In genomic region chr11:114676896-114677530, GRCm38 (mm10) we compare ENCODE assay signal across 8 mouse cellular contexts. TPM values are rescaled to one million over a fixed set of nuclear protein-coding genes. Genes with fewer than 3 reads are reported as not detected.
DNase-seq lines count a peak whose midpoint lies in the region; ATAC-seq and TF ChIP-seq lines count a peak whose summit lies in the region.

No protein-coding gene starts in this region.

- 56% methylated on average over 8 of the region's 9 CpGs for WGBS in heart, embryonic 13.5 days
- WGBS in heart, adult 2 months: 48% methylated on average over 9 of the region's 9 CpGs
- WGBS in liver, embryonic 16.5 days (ENCODE audit: insufficient replicate concordance): 39% methylated on average over 9 of the region's 9 CpGs
- WGBS in thymus, adult 2 months: 56% methylated on average over 9 of the region's 9 CpGs

- peak overlapping the region; percentile 98 for H3K4me2 ChIP-seq in heart, embryonic 13.5 days
- peak overlapping the region; percentile 87 for H3K4me2 ChIP-seq in liver, embryonic 16.5 days (ENCODE audit: low read depth, low read length)

- DNase-seq in heart, adult 2 months: no peak
- DNase-seq in cerebellum, postnatal 10 days: peak; percentile 58 to 66
- DNase-seq in heart, postnatal 10 days: peak; percentile 27 to 47
- no peak for DNase-seq in left cerebral cortex, postnatal 36 days (ENCODE audit: low spot score in 2 of 2)
- DNase-seq in thymus, adult 2 months: no peak
- DNase-seq in frontal cortex, postnatal 25 days (ENCODE audit: low spot score in 2 of 2): no peak

- no peak for TF ChIP-seq POLR2A in heart, adult 2 months (IDR thresholded peaks at IDR 0.05; ENCODE audit: insufficient read depth, low read depth, low read length)
- no peak for TF ChIP-seq POLR2A in thymus, adult 2 months (IDR thresholded peaks at IDR 0.05; ENCODE audit: control insufficient read depth, extremely low read depth, insufficient read depth, low read length, poor library complexity)

- peaks cover 21% of the 10 kb centered on the region for H3K36me3 ChIP-seq in heart, embryonic 13.5 days
- no peaks in the 10 kb centered on the region for H3K36me3 ChIP-seq in heart, adult 2 months (ENCODE audit: control insufficient read depth, insufficient read depth, low read length)
- peaks cover 11% of the 10 kb centered on the region for H3K36me3 ChIP-seq in liver, embryonic 16.5 days (ENCODE audit: control insufficient read depth, insufficient read depth)
- peaks cover 14% of the 10 kb centered on the region for H3K36me3 ChIP-seq in thymus, adult 2 months (ENCODE audit: control insufficient read depth, insufficient read depth, low read length)

- H3K27ac ChIP-seq in heart, embryonic 13.5 days (replicated peaks): no peak overlapping the region
- H3K27ac ChIP-seq in heart, adult 2 months: no peak overlapping the region
- no peak overlapping the region for H3K27ac ChIP-seq in liver, embryonic 16.5 days (ENCODE audit: low read length)
- no peak overlapping the region for H3K27ac ChIP-seq in thymus, adult 2 months (ENCODE audit: control insufficient read depth, insufficient read depth, low read length)

- no peak for TF ChIP-seq EP300 in heart, adult 2 months (IDR thresholded peaks at IDR 0.05; ENCODE audit: insufficient read depth, low read depth, low read length)

- H3K9ac ChIP-seq in heart, embryonic 13.5 days: peak overlapping the region; percentile 86
- no peak overlapping the region for H3K9ac ChIP-seq in heart, adult 2 months (ENCODE audit: low read depth, low read length)
- no peak overlapping the region for H3K9ac ChIP-seq in liver, embryonic 16.5 days (ENCODE audit: low read depth, low read length)

- H3K79me2 ChIP-seq in heart, adult 2 months (replicated peaks; ENCODE audit: control insufficient read depth, insufficient read depth, low read length): no peaks in the 10 kb centered on the region

- H3K4me3 ChIP-seq in heart, embryonic 13.5 days: peak overlapping the region; percentile 69
- no peak overlapping the region for H3K4me3 ChIP-seq in heart, adult 2 months
- H3K4me3 ChIP-seq in liver, embryonic 16.5 days (ENCODE audit: low read depth, low read length): no peak overlapping the region; the same call in 1 of the 2 replicates
- H3K4me3 ChIP-seq in thymus, adult 2 months (ENCODE audit: control insufficient read depth, insufficient read depth, low read length): no peak overlapping the region

- TF ChIP-seq CTCF in heart, adult 2 months (IDR thresholded peaks at IDR 0.05): no peak
- no peak for TF ChIP-seq CTCF in thymus, adult 2 months (IDR thresholded peaks at IDR 0.05; ENCODE audit: borderline replicate concordance, control insufficient read depth, extremely low read depth, insufficient read depth, low read length, poor library complexity)

- H3K27me3 ChIP-seq in heart, embryonic 13.5 days (replicated peaks): peaks cover 16% of the 10 kb centered on the region
- no peaks in the 10 kb centered on the region for H3K27me3 ChIP-seq in heart, adult 2 months (ENCODE audit: control insufficient read depth, insufficient read depth, low read length)
- H3K27me3 ChIP-seq in liver, embryonic 16.5 days (ENCODE audit: control insufficient read depth, insufficient read depth, low read depth, low read length): peaks cover 16% of the 10 kb centered on the region
- peaks cover 6% of the 10 kb centered on the region; the same call in 1 of the 2 replicates for H3K27me3 ChIP-seq in thymus, adult 2 months (ENCODE audit: control insufficient read depth, insufficient read depth, low read length)

- intact Hi-C loops in heart, adult 2 months (cut with DNase I): loop anchor here (5.0 kb wide), 2 partner anchors 50 to 110 kb away; partner anchors contain the start of gene Dnaic2
- intact Hi-C loops in heart, postnatal 10 days (cut with DNase I): loop anchor here (2.0 to 10.0 kb wide), 3 partner anchors 22 to 238 kb away; no protein-coding TSS in a partner anchor
- intact Hi-C loops in left cerebral cortex, postnatal 36 days (cut with DNase I): loop anchor here (5.0 to 10.0 kb wide), 3 partner anchors 50 to 238 kb away; partner anchors contain the start of genes Btbd17, Dnaic2 and Gpr142

- peaks cover 45% of the 10 kb centered on the region for H3K4me1 ChIP-seq in heart, embryonic 13.5 days
- peaks cover 6% of the 10 kb centered on the region for H3K4me1 ChIP-seq in heart, adult 2 months (ENCODE audit: control insufficient read depth, insufficient read depth, low read length)
- H3K4me1 ChIP-seq in liver, embryonic 16.5 days (ENCODE audit: control insufficient read depth, low read depth, low read length): peaks cover 9% of the 10 kb centered on the region
- peaks cover 15% of the 10 kb centered on the region for H3K4me1 ChIP-seq in thymus, adult 2 months (replicated peaks; ENCODE audit: control insufficient read depth, insufficient read depth, low read length)

- H3K9me3 ChIP-seq in heart, embryonic 13.5 days: no peaks in the 10 kb centered on the region
- no peaks in the 10 kb centered on the region for H3K9me3 ChIP-seq in liver, embryonic 16.5 days (replicated peaks; ENCODE audit: control insufficient read depth, low read length)

- no peak for ATAC-seq in heart, embryonic 13.5 days (ENCODE audit: extremely low read depth, insufficient number of reproducible peaks, low FRiP score, low TSS enrichment)
- no peak for ATAC-seq in liver, embryonic 16.5 days (ENCODE audit: low read depth)

RNA-seq across cellular contexts. Expression of gene Ttyh2, which starts 1.8 kb away (rescaled TPM):
- 7.5 and 7.7 TPM in 2 replicates for polyA plus RNA-seq in heart, embryonic 13.5 days (2015; fragmentation: Nextera tagmentation; extraction: Ambion mirVana)
- total RNA-seq in heart, adult 2 months (2021): 1 to 10 TPM; 4.3 to 4.9 TPM
- 6.3 and 7.5 TPM in 2 replicates for polyA plus RNA-seq in heart, adult 2 months (2012; rRNA removed)
- total RNA-seq in heart, postnatal 10 days (2021): 10 to 100 TPM; 25.2 to 26.3 TPM
- 11.5 and 15.3 TPM in 2 replicates for polyA plus RNA-seq in liver, embryonic 16.5 days (2015; fragmentation: Nextera tagmentation; extraction: Ambion mirVana)
- total RNA-seq in left cerebral cortex, postnatal 36 days (2021): 10 to 100 TPM; 20.8 to 31.0 TPM
- polyA plus RNA-seq in thymus, adult 2 months (2012; rRNA removed): 17.1 and 17.3 TPM in 2 replicates

RNA-seq across cellular contexts. Expression of gene Rpl38, which starts 8.7 kb away (rescaled TPM):
- polyA plus RNA-seq in heart, embryonic 13.5 days (2015; fragmentation: Nextera tagmentation; extraction: Ambion mirVana): 754 and 817 TPM in 2 replicates
- 100 to 1,000 TPM; 587 to 660 TPM for total RNA-seq in heart, adult 2 months (2021)
- polyA plus RNA-seq in heart, adult 2 months (2012; rRNA removed): 335 and 344 TPM in 2 replicates
- 100 to 1,000 TPM; 771 to 825 TPM for total RNA-seq in heart, postnatal 10 days (2021)
- 598 and 706 TPM in 2 replicates for polyA plus RNA-seq in liver, embryonic 16.5 days (2015; fragmentation: Nextera tagmentation; extraction: Ambion mirVana)
- 100 to 1,000 TPM; 750 to 833 TPM for total RNA-seq in left cerebral cortex, postnatal 36 days (2021)
- 481 and 516 TPM in 2 replicates for polyA plus RNA-seq in thymus, adult 2 months (2012; rRNA removed)

RNA-seq across cellular contexts. Expression of gene Dnaic2, which starts 50.2 kb away (rescaled TPM):
- 0.13 and 0.36 TPM in 2 replicates for polyA plus RNA-seq in heart, embryonic 13.5 days (2015; fragmentation: Nextera tagmentation; extraction: Ambion mirVana)
- under 1 TPM; 0.16 to 0.18 TPM for total RNA-seq in heart, adult 2 months (2021)
- polyA plus RNA-seq in heart, adult 2 months (2012; rRNA removed): 0.44 and 1.5 TPM in 2 replicates
- total RNA-seq in heart, postnatal 10 days (2021): under 1 TPM; 0.55 to 0.57 TPM
- 0.63 and 1.4 TPM in 2 replicates for polyA plus RNA-seq in liver, embryonic 16.5 days (2015; fragmentation: Nextera tagmentation; extraction: Ambion mirVana)
- total RNA-seq in left cerebral cortex, postnatal 36 days (2021): 1 to 10 TPM in 1 of 2 experiments, under 1 TPM in 1; 0.91 to 2.1 TPM
- 1.9 TPM in 2 replicates for polyA plus RNA-seq in thymus, adult 2 months (2012; rRNA removed)

Comparison
In these comparisons a context has a peak if more than half of its experiments do, and no peak if none do; other contexts are left out.
1. DNase-seq: peak in cerebellum, postnatal 10 days (2 of 2) and heart, postnatal 10 days (2 of 2); none in heart, adult 2 months (0 of 2), left cerebral cortex, postnatal 36 days (0 of 2), thymus, adult 2 months (single experiment) and frontal cortex, postnatal 25 days (0 of 2).